Mouse (Mus musculus) retina, embryonic 14.5 days (tissue): Measurements from ENCODE around the gene Cyp1b1.

ENCODE experiments used
- DNase-seq: peaks from one replicate; pipeline ENCODE4 v3.0.0-alpha.2; 2015; ENCODE audit warnings: low spot score

The Cyp1b1 gene

DNA sequence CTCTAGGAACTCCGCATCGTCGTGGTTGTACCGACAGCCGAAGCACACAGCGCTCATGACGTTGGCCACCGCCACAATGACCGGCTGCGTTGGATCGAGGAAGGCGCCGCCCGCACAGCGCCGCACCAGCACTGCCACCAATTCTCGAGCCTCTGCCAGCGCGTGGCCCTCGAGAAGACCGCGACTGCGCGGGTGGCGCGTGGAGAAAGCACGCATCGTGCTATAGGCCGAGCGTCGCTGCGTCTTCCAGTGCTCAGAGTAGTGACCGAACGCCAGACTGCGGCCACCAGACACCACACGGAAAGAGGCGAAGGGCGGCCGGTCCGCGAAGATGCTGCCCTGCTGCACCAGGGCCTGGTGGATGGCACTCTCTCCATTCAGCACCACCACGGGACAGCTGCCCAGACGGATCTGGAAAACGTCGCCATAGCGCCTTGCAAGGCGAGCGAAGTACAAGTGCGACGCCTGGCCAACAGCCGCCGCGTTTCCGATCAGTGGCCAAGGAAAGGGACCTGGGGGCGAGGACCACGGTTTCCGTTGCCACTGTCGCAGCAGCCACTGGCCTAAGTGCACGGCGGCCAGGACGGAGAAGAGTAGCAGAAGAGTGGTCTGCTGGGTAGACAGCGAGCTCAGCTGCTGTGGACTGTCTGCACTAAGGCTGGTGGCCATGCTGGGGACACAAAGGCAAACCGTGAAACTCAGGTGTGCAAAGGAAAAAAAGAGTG is 1.1 kb downstream of the Cyp1b1 start:
- peak; percentile 62 for DNase-seq

DNA sequence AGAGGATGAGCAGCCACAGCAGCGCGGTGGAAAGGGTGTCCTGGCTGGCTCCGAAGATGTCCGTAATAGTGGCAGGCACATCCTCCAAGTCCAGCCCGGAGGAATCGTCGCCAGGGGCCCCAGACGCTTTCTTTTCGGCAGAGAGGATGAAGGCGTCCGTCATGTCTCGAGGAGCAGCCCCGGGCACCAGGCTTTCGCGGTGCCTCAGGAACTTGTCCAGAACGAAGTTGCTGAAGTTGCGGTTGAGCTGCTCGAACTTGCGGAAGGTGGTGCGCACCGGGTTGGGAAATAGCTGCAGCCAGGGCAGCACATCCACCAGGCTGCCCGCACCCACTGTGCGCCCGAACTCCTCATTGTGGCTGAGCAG is 1.6 kb downstream of the Cyp1b1 start:
- no peak for DNase-seq

DNA sequence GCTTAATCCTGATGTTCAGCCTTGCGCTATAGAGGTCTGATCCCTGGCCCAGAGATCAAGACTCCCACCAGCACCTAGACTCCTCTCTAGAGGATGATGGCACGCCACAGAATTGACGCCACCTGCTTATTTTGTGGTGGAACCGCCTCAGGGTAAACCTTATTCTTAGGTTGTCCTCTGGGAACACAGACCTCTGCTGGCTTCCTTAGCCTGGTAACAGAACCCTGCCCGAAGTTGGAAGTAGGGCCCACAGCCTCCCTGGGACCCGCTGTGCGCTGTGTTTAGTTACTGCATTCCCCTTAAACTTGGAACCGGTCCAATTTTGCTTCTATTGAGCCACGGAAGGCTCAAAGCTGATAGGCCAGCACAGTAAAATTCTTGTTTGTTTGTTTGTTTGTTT is 2.3 kb downstream of the Cyp1b1 start:
- peak; percentile 53 for DNase-seq

DNA sequence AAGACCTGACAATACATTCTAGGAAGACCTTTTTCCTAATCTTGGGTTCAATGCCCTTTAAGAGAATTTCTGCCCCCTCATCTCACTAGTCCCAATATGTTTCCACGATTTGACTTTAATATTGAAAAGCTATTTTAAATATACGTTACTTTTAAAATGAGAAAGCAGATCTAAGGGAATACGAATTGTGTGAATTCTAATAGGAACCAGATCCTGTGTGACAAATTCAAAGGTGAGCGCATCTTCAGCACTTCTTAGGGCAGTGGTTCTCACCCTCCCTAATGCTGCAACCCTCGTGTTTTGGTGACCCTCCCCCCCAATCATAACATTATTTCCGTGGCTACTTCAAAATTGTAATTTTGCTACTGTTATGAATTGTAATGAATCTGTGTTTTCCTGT is 2.9 kb downstream of the Cyp1b1 start:
- DNase-seq = no peak

DNA sequence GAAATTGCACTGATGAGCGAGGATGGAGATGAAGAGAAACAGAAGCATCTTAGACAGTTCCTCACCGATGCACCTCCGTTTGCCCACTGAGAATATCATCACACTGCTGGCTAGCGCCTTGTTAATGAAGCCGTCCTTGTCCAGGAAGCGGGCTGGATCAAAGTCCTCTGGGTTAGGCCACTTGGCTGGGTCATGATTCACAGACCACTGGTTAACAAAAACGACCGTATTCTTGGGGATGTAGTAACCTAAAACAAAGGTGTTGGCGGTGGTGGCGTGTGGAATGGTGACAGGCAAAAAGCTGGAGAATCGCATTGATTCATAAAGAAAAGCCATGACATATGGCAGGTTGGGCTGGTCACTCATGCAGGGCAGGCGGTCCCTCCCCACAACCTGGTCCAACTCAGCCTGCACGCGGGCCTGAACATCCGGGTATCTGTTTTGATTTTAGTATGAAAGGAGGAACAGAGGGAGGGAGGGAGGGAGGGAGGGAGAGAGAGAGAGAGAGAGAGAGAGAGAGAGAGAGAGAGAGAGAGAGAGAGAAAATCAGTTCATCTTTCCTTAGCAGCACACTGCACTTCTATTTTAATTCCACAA is 4.5 kb downstream of the Cyp1b1 start:
- peak; percentile 60 for DNase-seq

DNA sequence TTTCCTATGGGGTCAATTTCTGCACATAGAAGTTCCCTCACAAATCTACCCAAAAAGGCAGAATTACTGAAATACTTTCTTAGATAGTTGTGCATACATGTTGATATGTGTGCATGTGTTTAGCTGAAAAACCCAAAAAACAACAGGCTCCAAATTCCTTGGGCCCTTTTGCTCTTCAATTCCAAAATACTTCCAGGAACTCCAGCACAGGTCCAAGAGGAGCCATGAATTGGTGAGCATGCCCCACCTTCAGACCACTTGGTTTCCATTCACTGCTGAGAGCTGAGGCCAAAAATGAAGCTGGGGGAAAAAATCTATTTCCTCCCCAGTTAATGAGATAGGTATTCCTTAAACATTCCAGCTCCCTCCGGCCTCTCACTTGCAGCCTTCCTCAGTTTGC is 5.1 kb downstream of the Cyp1b1 start:
- DNase-seq = no peak

DNA sequence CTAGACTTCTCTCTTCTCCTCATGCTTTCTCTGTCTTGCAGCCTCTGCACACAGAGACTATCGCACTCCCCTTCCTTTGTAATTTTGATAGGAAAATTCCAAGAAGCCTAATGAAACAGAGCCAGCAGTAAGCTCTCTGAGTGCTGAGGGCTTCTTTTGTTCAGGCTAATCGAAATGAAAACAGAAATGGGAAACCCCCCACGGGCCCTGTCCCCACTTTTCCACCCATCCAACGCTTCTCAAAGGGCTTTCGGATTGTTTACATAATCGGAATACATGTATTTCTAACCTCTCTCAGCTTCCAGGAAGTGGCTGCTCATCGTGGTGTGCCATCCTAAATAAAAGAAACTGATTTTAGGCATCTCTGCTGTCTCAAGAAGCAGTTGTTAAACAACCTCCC is 6.7 kb downstream of the Cyp1b1 start:
- peak; percentile 27 for DNase-seq

DNA sequence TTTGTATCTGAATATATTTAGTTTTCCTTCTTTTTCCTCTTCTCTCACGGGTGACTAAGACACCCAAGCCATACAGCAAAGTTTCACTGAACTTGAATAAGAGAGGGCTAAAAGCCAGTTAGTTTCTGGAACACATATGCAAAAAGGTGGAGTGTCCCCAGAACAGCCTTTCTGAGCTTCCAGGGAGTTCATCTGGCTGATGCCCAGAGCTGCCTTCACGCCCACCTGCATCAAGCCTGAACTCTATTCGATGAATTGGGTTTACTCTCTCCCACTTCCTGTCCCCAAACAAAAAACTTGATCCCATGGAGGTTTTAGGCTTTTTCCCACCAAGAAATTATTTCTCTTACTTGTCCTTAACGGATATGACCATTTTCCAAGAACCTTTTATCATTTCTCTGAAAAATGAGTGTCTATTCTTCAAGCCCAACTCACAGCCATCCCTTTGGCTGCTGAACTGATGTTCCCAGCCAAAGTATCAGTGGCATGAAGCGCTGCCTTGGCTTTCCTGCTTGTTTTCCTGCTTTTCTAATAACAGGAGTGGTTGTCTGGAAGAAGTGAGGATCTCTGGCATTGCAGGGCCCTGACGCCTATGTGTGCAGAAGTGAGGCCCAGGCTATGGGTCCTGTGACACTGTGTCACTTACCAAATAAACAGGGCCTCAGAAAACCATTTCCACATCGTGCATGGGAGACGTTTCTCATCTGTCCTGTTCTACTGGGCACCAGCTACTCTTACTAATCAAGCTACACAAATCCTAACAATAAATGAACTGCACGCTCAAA is 9.0 kb downstream of the Cyp1b1 start:
- DNase-seq = no peak

DNA sequence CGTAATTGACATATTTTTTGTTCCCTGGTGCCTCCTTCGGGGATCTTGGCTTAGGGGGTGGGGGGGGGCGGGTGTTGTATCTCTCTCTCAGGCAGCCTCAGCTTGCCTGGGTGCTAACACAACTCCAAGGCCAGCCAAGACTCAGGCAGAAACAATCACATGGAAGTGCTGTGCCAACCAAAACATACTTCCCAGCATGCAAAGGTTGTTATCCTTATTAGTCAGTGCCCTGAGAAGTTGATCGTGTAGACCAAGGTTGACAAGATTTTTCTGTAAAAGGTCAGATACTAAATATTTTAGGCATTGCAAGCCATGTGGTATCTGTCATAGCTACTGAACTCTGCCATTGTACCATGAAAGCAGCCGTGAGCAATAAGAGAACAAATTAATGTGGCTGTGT is 14.0 kb downstream of the Cyp1b1 start:
- DNase-seq = no peak

DNA sequence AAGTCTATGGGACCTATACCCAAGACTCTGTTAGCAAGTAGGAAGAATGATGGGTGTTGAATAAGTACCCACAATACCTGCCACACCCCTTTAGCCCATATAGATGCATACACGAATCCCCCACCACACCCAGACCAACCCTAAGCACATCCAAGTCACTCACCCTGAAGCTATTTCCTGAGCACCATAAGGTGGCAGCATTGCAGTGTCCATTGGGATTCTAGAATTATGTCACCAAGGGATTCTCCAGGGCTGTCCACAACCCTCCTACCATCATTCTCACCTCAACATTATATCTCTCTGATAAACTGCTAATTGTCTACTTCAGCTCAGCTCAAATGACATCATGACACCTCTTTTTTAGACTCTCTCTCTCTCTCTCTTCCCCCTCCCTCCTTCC is 15.7 kb downstream of the Cyp1b1 start:
- DNase-seq = peak; percentile 66

DNA sequence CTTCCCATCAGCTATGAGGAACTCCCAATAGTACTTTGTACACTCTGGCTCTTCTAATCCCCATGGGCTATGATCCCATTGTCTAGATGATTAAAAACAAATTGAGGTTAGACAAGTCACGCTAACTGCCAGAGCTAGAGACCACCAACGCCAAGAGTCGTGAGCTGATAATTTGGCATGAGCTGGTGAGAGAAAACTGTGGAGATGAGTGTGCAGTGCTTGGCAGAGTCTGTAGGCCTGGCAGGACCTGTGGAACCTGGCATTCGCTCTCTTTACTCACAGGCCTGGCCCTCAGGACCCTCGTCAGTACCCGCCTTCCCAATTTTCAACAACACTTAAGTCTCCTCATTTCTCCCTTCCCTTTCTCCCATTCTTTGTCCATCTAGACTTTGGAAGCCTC is 19.3 kb downstream of the Cyp1b1 start:
- DNase-seq = no peak

DNA sequence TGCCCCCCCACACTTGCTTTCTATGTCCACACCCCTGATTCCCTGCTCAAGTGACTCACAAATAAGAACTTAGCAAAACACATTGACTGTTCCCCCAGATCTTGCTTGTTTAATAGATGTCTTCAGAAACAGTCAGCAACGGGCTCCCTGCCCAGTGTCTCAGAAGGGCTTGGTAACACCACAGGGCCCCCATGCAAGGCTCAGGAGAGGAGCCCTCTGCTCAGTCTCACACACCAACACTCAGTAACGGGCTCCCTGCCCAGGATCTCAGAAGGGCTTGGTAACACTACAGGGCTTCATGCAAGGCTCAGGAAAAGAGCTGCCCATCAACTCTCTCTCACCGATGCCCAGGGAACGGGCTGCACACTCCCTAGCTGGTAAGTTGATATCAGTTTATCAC is 19.8 kb downstream of the Cyp1b1 start:
- DNase-seq = no peak

DNA sequence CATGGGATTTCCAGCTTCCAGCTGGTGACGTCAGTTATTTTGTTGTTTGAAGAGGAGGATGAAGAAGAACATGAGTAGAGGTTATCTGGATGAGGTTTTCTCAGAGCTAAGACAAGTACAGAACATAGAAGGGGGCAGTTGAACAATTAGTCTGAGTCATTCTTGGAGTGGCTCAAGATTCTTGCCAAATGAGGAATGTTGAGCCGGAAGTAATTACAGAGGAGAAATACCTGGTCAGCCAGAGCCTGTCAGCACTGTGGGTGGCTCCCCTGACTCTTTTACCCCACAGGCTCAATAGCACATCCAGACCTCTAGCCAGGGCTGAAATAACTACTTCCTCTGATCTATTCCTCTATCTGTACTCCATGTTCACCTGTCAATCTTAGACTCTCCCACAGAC is 44.0 kb downstream of the Cyp1b1 start:
- DNase-seq = no peak

DNA sequence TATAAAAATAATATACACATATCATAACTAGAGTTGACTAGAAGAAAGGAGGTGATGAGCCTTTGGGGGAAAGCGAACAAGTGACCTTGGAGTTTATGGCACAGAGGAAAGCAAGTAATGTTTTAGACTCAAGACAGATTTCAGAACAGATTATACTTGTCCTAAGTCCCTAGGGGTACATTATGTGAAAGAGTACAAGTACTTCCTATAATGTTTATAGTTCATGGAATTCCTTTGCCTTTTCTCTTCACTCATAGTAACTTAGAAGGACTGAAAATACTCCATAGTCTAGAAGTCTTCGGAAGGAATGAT is 50.8 kb downstream of the Cyp1b1 start:
- DNase-seq = no peak

DNA sequence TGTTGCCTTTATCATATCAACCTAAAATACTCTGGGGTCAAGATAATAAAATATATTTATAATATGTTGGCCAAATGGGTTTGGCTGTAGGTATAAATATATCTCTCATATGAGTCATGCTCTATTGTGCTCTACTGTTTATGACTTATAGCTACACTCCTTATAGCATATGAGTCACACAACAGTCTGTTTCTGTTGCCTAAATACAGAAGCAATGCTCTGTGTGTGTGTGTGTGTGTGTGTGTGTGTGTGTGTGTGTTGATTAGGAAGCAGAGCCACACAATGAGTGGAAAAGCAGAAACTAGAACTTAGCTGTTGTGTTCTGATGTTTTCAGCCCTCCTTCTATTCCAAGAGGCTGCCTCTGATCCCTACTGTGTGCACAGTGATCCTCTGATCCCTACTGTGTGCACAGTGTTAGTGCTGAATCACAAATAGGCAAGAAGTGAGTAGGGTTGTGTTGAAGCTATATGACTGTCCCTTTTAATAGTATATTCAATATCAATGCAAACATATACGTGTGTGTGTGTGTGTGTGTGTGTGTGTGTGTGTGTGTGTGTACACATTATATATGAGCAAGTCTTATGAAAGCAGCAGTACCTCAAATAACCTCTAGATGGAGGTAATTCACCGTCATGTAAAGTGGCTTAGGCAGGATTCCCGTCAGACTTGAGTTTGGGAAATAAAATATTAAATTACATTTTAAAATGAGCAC is 51.3 kb downstream of the Cyp1b1 start:
- DNase-seq = peak; percentile 81

DNA sequence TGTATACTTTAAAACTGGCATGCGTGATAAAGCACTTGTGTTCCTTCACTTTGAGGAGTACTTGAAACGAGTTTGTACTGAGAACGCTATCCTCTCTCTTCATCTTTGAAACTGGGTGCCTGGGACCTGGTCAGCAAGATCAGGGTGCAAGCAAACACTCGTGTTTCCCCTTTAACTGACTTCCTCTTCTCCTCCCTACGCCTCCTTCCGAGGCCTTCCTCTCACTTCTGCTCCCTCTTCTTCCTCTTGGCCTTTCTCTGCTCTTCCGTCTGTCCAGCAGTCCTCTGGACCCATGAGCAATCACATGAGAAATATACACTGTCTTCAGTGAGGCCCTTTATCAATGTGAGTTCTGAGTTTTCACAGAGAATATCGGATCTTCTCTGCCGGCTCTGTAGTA is 53.0 kb downstream of the Cyp1b1 start:
- no peak for DNase-seq

DNA sequence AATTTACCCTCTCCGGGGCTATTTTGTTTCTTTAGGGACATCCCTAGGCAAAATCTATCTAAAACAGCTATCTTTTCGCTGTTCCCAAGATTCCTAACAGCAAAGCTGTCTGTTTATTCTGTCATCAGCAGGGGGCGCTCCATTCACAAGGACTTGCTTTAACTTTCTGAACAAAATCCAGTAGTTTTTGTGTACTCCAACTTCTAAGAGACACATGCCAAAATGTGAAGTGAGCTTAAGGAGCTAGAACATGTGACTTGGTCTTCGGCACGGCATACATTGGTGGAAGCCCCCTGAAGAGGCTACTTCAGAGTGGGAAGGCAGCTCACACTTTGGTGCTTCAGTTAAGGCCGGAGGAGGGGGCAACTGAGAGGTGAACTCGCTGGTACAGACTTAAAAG is 53.5 kb downstream of the Cyp1b1 start:
- peak; percentile 83 for DNase-seq

DNA sequence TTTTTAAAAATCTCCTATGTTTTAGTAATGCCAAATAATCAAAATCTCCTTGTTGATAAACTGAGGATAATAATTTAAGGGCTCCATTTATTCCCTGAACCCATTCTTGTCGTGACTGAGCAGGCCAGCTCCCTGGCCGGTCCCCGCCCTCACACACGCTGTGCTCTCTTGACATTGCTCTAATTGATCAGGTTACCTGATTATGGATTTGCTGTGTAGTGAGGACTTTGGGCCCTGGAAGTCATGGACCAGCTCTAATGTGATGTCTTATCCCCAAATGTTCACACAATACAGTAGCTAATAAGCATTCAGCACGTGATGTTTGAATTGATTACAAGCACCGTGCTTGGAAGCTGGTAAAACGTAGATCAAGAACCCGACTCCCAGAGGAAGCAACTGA is 56.0 kb downstream of the Cyp1b1 start:
- DNase-seq = no peak

DNA sequence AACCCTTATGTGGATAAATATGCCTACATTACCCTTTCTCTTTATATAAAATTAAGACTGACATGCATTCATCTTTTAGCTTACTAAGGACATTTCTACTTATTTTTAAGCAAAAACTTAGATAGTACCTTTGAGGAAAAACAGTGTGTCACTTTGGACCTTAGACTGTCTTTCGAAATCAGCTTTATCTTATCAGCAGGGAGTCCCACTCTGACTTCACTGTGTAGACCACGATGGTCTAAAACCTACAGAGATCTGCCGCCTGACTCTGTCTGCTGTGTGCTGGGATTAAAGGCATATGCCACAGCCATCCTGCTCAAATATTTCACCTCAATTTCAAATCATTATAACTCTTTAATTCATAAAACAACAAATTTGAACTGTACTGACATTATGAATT is 56.4 kb downstream of the Cyp1b1 start:
- no peak for DNase-seq

DNA sequence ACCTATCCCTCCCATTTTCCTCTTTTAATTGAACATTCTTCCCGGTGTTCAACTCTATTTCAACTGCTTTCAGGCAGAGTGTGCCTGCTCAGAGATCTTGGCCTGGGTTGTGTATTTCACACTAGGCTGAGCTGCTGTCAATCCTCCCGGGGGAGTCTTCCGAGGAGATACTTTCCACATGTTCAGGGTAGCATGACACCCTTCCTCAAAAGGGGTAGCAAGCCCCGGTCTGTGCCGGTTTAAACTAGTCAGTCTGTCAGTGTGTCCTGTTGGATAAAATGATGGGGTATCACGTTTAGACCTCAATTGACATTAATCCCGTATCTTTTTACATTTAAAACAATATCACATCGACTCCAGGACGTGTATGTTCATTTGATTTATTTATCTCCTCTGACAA is 57.1 kb downstream of the Cyp1b1 start:
- no peak for DNase-seq

DNA sequence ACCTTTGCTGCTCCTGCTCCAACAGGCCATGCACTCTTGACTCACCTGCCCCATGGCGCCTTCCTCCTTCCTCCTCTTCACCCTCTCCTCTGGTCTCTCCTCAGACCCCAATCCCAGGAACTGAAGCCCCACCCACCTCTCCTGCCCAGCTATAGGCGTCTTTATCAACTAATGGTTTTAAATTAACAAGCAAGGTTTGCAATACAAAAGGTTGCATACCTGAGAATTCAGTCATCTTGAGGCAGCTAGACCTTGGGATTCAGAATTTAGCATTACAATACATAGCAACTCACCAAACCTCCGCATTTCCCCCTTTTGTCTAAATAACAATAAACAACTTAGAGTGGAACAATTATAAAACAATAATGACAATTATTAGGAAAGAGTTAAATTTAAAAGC is 60.7 kb downstream of the Cyp1b1 start:
- no peak for DNase-seq

DNA sequence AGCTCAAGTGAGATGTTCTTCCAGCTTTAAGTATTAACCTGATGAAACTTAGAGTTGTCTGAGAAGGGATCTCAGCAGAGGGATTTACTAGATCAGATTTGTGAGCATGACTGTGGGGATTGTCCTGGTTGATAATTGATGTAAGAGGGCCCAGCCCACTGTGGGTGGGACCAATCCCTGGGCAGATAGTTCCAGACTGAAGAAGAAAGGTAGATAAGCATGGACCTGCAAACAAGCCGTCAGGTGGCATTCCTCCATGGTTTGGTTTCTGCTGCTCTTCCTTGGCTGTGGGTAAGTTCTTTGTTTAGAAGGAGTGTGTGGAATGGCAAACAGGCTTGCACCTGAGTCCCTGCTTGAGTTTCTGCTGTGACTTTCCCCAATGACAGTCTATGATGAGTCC is 61.7 kb downstream of the Cyp1b1 start:
- DNase-seq = no peak
